Mouse (Mus musculus) embryo, embryonic 11 days (tissue): ENCODE data around the gene Trpm3.

Experiments
- DNase-seq: peaks from one replicate; pipeline ENCODE4 v3.0.0-alpha.2; 2015

Trpm3 gene

DNA sequence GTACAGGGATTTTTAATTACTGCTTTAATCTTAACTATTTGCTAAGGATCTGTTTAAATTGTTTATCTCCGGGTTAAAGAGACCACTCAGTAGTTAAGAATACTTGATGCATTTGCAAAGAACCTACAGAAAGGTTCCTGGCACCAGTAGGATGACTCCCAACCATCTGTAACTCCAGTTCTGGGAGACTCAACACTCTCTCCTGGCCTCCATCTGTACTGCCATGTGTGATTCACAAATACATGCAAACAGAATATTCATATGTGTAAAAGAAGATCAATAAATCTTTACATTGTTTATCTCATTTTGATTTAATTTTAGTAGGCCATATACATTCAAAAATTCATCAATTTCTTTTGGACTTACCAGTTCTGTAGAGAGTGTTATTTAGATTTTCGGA lies 731.0 kb downstream of the Trpm3 start:
- no peak for DNase-seq

GRCm38 (mm10) chr19:22872456-22872855 lies 733.6 kb downstream of the Trpm3 start:
- DNase-seq, result no peak

DNA sequence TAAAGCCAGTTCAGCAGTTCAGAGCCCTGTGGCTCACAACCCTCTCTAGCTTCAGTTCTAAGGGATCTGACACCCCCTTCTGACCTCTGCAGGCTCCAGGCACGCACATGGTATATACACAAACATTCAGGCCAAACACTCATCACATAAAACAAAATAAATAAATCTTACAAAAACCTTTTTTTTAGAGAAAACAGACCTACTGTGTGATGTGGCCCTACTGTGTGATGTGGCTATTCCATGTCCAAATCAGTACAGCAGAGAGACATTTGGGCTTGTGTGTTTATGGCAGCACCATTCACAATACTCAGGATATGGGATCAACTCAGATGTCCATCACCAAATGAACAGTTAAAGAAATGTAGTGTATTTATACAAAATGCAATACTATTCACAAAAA lies 741.4 kb downstream of the Trpm3 start:
- no peak for DNase-seq

- no peak for DNase-seq
Observed at GRCm38 (mm10) chr19:22882670-22883111, 743.8 kb downstream of the Trpm3 start.

DNA sequence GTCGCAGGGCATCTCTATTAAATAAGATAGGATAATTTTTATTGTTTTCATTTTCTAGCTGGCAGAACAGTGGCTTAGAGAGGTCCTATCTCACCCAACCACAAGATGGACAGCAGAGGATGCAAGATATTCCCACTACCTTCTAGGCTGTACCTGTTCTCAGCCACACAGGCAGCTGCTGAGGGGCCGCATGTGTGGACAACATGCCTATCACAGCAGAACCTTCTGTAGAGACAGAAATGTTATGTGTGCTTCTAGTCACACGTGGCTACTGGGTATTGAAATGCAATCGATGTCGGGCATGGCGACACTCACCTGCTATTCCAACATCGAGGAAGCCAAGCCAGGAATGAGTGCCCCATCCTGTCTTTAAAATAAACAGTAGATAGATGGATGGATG lies 744.3 kb downstream of the Trpm3 start:
- no peak for DNase-seq

DNA sequence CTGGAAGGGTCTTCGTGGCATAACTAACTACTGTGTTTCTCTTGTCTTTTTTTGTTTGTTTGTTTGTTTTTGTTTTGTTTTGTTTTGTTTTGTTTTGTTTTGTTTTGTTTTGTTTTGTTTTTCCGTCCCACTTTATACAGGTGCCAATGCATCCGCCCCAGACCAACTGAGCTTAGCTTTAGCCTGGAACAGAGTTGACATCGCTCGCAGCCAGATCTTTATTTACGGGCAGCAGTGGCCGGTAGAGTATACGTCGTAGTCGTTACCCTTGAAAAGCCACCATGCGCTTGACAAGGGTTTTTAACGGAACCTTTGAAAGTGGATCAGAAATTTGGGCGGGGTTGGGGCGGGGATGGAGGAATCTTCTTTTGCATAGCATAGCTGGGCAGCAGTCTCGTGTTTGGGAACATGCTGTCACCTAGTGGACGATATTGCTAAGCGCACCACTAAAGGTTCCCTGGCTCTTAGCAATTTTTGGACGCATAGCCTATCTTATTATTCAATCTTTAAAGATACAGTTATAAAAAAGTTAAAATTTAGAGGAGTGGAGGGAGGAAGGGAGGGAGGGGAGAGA lies 745.0 kb downstream of the Trpm3 start:
- peak; percentile 84 for DNase-seq

GRCm38 (mm10) chr19:22884357-22884756 lies 745.5 kb downstream of the Trpm3 start:
- peak; percentile 37 for DNase-seq

DNA sequence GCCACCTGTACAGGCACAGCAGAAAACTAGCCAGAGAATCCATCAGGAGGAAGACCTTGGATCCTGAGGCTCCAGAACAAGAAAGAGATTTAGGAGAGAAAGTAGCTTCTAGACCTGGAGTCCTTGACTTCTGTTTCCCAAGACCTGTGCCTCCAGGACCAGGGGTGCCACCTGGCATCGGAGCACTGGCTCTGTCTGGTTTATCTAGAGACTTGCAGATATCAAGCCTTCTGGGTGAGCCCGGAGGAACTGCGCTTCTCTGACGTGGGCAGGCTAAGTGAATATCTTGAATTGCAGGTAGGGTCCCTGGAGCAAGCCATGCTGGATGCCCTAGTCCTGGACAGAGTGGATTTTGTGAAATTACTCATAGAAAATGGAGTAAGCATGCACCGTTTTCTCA lies 746.2 kb downstream of the Trpm3 start:
- no peak for DNase-seq

DNA sequence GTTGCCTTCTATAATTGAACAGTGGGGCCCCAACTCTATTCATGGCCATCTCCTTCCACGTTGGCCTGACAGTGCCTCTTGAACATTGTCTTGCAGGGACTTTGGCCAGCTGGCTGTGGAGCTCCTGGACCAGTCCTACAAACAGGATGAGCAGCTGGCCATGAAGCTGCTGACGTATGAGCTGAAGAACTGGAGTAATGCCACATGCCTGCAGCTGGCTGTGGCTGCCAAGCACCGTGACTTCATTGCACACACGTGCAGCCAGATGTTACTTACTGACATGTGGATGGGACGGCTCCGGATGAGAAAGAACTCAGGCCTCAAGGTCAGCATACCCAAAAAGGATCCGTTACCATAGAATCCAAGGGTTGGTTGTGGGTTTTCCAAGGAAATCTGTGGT lies 763.0 kb downstream of the Trpm3 start:
- no peak for DNase-seq

DNA sequence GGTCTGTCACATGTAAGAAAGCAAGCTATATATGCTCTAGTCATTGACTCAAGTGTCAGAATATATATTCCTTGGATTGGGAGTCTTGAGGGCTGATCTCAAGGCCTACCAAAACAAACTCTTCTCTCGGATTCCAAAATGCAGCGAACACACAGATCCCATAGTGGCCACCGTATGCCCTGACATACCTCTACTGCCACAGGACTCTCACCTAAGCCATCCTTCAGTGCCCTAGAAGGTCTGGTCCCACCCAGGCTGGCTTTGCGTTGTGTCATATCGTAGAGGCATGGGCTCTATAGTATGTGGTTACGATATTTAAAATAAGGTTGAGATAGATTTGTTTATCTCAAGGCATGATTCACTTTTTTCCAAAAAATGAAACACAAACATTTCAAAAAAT lies 763.5 kb downstream of the Trpm3 start:
- DNase-seq, result no peak

DNA sequence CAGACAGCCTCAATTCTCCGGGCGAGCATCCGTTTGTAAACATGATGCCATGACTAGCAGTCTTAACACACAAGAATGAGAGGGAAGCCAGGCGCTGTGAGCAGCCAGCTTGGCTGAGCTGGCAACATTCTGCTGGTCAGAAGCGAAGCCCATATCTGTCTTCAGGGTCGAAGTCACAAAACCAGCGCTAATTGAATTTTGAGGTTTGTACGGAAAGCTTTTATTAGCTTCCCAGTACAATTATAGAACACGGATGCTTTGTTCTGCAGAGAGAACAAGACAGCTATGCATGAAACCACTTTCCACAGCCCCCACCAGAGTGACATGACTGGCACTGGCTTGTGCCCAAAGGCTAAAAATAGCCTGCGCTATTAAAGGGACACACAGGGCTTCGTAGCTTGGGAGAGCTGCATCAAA lies 766.2 kb downstream of the Trpm3 start:
- no peak for DNase-seq

DNA sequence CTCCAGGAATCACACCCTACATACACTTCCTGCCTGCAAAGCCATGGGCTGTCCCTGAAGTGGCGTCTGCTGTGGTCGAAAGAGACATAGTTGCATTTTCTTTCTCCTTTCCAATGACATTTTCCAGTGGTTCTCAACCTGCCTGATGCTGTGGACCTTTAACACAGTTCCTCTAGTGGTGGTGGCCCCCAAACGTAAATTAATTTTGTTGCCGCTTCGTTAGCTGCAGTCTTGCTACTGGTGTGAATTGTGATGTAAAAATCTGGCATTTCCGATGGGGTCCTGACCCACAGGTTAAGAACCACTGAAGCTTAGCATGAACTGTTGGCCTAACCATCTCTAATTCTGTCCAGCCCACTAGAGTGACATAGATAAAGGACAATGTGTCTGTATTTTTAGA lies 771.8 kb downstream of the Trpm3 start:
- no peak for DNase-seq

GRCm38 (mm10) chr19:22912971-22913370 lies 774.1 kb downstream of the Trpm3 start:
- DNase-seq, result no peak

DNA sequence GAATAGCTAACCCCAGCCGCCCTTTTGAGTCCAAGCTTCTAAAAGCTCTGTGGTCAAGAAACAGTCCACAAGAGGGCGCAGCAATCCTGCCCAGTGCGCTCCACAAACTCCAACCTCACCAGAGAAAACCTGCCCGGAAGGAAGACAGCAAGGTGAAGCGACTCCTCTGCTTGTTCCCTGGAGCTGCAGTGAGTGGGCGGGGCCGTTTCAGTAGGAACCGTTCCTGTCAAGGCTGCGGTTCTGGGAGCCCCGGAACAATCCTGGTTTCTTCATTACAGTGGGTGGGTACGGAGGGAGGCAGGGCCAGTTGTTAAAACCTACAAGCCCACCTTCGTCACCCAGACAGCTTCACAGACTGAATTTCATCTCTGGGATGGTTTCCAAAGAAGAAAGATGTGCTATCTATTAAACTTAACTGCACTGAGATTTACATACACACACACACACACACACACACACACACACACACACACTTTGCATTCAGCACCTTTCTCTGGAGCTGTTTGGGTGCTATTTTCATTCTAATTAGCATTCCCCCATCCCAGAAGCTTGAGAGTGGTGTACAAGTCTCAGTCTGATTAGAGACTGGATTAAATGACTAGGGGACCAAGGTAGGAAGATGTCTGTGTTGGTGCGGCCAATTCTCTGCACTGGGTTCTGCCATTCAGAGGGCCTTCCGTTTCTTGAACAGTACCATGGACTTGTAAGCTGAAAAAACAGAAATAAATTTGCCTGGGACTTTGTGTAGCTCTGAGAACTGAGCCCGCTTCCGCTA lies 777.2 kb downstream of the Trpm3 start:
- peak; percentile 88 for DNase-seq

- peak; percentile 35 for DNase-seq
Observed at GRCm38 (mm10) chr19:22916643-22917344, 777.9 kb downstream of the Trpm3 start.

GRCm38 (mm10) chr19:22917345-22917735 lies 778.5 kb downstream of the Trpm3 start:
- no peak for DNase-seq

DNA sequence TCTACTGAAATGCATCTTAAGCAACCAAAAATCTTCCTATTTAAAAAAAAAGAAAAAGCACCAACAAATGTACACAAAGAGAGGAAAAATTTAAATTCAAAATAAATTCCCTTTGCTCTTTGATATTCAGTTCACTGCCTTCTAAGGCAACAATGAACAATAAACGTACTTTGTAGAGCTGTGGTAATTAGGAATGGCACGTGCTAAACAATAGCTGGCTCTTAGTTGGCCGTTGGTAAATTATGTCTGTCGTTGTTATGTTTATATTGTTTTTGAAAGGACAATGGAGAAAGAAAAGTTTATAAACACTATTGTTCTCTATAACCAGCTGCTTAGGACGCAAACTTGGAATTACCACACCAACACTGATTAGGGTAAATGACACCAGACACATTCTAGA lies 782.1 kb downstream of the Trpm3 start:
- no peak for DNase-seq

DNA sequence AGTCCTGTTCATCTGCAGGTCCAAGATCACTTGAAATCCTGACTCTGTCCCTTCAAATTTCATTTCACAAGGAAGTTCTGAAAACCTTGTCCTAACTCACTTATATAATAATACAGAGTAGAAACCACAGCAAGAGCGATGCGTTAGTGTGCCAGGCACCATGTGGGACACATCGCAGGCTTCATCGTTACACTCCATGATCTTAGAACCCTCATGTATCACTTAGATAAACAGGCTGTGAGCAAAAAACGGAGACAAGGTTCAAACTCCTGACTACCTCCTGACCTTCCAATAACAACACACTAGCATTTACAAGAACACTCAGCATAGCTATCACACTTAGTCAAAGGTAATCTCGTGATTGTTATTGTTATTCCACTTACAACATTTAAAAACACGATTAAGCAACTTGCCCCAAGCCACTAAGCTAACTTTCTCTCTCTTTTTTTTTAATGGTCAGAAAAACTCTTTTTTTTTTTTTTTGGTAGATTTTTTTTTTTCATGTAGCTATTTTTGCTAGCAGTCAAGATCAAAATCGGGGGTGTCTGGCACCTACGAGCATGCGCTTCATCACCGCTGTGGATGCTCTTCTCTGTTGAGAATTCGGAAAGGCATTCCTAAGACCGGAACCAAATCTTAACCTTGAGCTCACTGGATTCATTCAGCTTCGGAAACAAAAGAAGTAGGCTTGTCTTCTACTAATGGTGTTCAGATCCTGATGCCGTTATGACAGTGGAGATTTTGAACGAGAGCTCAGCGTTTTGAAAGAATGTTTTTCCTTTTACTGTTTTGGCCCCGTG lies 784.2 kb downstream of the Trpm3 start:
- no peak for DNase-seq

DNA sequence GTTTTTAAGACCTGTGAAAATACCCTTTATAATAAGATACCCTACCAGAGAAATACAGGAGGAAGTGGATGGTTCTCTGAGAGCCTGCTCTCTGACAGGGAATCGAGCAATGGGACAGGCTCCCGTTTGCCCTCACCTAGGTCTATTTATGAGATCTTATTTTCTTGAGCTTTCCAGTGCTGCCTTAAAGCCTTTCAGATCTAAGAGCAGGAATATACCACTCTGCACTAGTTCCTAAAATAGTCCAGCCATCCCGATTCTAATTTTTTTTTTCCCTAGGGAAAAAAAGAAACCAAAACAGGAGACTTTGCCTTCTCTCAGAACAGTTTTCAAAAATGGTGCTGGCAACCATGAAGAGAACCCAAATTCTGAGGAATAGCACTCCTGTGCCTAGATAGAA lies 786.4 kb downstream of the Trpm3 start:
- DNase-seq, result no peak

- no peak for DNase-seq
Observed at GRCm38 (mm10) chr19:22926753-22927152, 787.9 kb downstream of the Trpm3 start.

- DNase-seq, result no peak
Observed at GRCm38 (mm10) chr19:22928366-22928765, 789.5 kb downstream of the Trpm3 start.

DNA sequence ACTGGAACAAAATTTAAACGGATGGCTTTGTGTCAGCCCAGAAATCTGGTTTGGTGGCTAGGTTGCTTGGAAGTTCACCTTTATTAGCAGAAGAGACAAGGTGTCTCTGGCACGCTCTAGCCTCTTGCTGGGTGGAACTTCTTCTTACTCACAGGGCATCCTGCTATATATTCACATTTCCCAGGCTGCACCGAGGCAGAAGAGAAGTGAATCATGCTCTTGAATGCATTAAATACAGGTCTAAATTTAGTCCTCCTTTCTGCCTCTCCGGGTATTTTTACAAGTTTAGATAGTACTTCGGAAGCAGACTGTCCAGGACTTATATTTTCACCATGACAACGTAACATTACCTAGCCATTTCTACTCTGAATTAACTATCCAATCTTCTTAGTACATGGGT lies 790.9 kb downstream of the Trpm3 start:
- no peak for DNase-seq

GRCm38 (mm10) chr19:22930368-22930834 lies 791.6 kb downstream of the Trpm3 start:
- no peak for DNase-seq
